Mouse (Mus musculus) forelimb bud, embryonic 11.5 days (tissue): ENCODE data around the gene Sox5.

Experiments
- DNase-seq: peaks from one replicate; pipeline ENCODE4 v3.0.0-alpha.2; 2012; ENCODE audit warnings: low read depth, low spot score

The Sox5 gene

DNA sequence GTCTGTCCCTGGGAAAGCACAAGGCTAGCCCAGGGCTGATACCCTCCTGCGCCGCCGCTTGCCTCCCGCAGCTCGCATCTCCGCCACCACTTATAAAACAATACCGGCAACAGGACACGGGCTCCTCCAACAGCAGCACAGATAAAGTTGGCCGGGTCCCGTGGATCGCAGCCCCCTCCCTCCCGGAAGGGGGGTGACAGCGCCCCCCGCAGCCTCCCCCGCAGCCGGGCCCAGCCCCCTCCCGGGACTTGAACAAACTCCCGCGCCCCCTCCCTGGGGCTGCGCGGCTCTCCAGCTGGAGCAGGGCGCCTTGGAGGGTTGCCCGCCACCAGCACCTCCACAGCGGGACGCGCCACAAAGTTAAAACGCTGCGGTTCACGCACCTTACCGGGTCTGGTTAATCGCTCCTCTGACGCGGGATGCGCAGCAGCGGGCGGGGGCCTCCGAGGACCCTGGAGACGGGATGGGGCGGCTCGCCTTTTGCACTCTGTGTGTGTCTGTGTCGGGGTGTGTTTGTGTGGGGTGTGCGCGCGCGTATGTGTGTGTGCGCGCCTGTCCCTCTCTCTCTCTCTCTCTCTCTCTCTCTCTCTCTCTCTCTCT lies at the start of gene Sox5:
TSS of gene Sox5 (minus strand) at position 547 of the 600 bp plus-strand sequence.
- peak; percentile 27 for DNase-seq

DNA sequence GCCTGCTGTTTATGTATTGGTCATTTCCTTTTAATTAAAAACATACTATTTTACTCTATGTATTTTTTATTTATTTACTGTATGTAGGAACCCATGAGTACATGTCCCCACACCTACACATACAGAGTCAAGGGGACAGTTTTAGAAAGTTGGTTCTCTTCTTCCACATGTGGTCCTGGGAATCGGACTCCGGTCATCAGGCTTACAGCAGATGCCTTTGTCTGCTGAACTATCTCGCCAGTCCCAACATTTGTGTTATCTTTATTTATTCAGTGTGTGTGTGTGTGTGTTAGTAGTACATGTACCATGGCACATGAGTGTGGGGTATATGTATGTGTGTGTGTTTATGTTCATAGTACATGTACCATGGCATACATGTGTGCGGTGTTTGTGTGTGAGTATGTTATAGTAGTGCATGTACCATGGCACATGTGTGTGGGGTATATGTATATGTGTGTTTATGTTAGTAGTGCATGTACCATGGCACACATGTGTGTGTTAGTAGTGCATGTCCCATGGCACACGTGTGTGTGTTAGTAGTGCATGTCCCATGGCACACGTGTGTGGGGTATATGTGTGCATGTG lies 43.3 kb upstream of the Sox5 start:
- DNase-seq = no peak

DNA sequence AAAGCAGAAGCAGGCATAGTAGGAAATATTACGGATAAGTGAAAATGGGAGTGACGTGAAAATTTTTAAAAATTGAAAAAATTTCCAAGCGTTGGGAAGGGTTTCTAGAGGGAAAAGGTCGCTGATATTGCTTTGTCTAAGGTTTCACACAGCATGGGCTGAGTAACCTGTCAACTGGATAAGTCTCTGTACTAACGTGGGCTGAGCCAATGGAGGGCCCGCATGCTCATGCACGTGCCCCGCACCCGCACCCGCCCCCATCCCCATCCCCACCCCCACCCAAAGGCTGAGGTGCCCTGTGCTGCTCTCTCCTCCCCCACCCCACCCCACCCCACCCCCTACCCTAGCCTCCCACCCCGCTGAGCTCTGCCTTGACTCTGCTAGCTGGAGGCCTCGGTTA lies 42.4 kb upstream of the Sox5 start:
- no peak for DNase-seq

DNA sequence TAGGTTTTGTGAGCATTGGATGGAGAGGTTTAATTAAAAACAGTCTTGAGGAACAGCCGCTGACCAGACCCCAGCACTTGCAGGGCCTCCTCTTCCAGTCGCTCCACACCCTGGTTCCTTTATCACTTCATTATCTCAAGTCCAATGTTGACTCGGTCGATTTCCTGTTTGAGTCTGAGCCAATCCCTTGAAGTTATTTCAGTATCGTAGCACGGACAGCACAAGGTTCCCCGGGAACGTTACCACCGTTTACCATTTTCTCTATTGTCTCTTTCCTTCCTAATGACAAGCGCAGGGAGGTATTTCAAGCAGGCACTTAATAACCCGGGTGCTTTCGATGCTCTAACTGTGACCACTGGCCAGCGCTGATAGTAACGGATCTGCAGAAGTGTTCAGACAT lies 40.8 kb upstream of the Sox5 start:
- peak; percentile 13 for DNase-seq

DNA sequence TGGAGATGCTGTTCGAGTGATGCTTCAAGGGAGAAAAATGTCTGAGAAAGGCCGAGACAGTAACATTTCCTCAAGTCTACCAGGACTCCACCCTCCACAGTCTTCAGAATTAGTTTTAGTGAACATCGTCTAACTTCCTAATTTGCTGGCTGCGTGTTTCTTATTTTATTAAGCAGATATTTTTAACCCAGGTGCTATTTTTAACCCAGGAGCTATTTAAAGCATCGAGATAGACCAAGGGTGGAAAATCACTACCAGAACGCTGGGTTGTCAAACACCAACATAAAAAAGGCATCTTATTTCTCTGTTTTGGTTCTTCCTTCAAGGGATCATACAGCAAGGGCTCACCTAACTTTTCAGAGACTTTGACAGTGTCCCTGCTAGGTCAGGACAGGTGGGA lies 39.2 kb upstream of the Sox5 start:
- DNase-seq = no peak

DNA sequence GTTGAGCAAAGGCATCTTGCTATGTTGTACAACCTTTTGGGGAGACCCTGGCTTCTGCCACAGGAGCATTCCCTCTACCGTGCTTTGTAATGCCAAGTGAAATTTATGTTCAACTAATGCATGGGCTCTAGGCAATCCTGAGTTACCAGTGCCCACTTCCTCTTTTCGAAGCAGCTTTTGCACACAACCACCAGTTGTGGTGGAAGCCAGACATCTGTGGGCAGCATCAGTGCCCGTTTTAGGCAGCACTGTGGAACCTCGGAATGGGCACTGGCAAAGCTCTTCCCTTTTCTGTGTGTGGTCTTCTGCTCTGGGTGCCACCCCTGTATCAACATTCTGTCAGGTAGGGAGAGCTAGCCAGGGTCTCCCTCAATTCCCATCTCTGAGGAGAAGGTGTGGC lies 36.2 kb upstream of the Sox5 start:
- no peak for DNase-seq

DNA sequence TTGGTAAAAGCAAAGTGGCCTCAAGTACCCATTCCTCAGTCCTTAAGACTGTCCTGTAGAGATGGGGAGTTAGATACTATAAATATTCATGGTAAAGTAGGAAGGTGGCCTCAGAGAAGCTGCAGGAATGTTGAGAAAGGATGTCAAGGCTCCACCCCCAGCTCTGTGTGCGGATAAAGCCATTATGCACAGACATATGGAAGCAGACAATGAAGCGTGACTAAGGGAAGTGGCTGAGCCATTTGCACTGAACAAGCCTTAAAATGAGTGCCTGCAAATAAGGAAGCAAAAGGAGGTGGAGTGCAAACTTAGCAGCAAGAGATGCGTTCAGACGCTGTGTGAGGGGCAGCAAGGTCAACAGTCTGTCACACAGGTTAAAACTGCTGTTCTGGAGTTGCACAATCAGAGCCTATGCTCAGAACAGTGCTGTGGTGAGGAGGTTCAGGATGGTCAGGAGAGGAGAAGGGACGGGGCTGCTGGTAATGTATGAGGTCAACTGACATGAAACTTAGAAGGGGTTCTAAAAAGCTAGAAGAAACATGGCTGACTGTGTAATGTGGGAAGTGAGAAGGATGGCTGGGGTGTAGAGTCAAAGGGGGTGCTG lies 35.7 kb upstream of the Sox5 start:
- no peak for DNase-seq

DNA sequence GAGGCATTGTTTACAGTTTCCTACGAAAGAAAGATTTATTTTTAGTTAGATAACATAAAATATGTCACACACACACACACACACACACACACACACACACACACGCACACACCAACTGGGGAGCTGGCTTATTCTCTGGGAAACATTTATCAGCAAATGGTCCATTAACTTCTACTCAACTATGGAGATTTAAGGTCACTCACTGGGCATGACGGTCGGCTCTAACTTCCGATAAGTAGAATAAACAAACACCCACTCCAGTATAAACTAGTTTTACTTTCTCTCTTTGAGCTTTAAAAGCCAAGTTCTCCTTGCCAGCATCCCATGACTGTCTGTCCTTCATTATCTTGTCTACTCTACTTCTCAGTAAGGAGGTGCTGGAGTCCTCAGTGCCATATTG lies 33.8 kb upstream of the Sox5 start:
- no peak for DNase-seq

DNA sequence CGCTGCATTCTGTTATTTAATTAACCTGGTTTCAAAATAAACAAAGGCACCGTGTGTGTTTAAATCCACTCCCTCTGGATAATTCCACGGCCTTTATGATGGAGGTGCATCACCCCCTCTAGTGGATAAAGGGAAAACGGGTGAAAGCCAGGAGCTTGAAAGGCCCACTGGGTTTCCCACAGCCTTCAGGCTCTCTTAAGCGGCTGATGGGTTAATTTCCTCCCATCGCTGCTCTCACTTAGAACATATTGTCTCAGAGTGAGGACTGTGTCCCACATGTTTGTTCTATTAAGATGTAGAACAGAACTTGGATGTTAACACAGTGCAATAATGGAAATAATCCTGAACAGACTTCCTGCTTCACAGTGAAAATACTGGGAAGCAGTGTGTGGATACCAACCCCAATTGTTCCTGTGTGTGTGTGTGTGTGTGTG lies 33.2 kb upstream of the Sox5 start:
- DNase-seq = peak; percentile 63

DNA sequence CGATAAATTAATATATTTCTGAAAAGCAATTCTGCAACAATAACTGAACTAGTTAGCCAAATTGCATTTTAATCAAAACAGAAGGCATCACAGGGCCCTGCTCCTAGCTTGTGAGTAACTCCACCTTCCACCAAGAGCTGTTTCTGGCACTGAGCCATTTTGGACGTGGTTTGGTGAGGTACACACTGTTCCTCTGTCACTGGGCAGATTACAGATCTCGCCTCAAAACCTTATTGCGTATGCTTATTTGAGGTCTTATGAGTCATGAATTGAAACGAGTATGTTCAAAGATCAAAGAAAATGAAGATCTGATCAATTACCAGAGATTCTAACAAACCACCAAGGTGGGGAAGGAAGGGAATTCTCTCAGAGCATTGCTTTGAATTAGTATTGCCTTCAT lies 22.5 kb upstream of the Sox5 start:
- no peak for DNase-seq

DNA sequence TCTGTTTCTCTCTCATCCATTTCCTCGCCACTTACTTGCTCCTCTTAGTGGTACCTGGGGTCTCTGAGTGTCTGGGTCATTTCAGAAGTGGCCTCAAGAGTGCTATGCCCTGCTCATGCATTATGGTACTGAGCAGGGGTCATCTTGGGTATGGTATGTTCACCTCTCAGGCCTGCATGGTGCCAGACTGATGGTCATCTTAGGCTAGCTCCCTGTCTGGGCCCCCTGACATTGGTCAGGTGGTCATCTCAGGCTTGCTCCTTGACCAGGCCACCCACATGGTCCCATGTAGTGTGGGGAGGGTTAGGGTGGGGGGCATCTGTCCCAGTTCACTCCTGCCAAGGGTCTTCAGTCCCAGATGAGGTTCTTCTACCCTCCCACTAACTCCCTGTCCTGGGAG lies 21.3 kb upstream of the Sox5 start:
- no peak for DNase-seq

DNA sequence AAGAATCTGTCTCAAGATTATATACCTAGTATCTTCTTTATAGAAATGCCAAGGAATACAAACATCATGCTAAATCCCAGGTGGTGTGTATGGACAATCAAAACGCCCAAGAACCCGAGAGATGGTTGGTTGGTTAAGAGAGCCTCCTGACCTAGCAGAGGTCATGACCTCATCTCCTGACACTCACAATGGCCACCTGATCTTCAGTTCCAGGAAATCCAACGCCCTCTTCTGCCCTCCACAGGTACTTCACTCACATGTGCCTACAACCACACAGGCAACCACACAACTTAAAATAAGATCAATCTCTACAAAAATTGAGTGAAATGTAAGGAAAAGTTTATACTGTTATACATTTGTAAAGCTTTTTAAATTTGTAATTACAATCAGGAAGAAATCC lies 12.6 kb upstream of the Sox5 start:
- no peak for DNase-seq

DNA sequence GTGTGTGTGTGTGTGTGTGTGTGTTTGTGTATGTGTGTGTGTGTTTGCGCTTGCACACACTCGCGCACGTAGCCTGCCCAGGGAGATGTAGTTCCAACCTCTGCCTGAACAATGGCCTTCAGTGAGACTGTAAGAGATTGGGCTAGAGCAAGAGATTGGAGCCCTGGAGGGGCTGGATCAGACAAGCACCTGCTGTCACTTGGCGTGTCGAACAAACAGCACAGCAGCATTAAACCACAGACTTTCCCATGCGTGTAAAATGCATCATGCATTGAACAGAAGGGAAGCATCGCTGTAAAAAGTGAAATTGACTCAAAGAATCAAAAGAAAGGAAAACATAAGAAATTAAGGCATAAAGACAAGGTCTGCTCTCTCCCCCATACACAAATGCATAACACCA lies 11.1 kb upstream of the Sox5 start:
- no peak for DNase-seq

DNA sequence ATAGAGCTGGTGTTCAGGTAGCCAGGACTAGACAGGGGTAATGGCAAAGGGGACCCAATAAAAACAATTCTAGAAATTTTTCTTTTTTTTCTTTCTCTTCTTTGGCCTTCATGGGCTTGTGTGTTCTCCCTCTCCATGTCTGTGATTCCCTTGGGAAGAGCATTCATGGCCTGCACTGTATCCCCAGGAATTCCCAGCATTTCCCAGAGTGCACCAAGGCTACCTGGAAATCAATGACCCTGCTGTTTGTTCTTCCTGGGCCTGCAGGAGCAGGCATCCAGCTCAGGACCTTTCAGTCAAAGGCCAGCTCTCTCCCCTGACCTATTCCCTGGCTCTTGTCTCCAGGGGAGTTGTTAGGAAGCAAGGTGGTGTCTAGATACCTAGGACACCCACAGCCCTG lies 1.5 kb upstream of the Sox5 start:
- DNase-seq = no peak

DNA sequence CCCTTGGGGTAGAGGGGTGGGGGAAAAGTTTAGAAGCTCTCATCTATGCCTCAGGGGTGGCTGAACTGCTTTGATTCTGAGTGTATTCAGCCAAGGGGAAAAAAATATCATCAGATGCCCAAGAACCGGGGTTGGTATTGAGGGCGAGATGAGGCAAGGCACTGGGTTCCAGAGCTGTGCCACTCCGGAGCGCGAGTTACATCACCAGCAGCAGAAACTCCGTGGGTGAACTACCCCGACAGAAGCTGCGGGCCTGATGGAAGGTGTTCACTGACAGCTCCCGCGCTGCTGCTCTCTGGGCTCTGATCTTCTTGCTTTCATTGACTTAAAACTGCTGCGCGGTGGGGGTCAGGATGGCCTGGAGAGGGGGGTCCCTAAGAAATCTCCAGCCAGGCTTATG lies 1.1 kb upstream of the Sox5 start:
- no peak for DNase-seq

DNA sequence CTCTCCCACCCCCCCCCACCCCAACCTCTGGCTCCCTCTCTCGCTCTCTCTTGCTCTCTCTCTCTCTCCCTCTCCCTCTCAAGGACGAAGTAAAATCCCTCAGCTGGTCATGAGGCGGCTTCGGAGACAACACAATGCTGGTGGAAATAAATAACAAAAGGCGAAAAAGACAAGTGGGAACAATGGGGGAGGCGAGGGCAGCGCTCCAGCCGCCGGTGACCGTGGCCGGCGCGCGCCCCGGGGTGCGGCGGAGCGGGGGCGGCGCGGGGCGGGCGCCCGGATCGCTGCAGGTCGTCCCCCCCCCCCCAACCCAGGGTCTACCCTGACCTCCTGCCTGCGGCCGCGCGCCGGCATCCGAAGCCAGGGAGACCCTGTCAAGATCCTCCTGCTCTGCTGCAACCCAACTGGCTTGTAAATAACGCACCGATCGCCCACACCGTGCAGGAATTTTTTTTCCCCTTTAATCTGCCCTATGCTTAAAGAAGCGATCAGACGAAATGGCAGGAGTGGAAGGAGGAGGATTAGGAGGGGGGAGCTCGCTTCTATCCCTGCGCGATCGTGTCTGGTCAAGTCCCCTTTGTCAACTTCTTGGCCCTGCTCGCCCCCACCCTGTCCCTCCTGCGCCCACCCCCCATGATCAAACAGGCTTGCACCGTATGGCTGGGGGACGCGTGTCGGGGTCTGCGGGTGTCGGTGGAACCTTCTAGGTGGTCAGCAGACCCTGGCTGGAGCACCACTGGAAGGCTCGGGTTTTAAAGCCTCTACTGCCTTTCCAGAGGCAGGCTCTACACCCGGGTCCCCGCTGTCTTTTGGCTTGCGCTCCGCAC lies 467 bp upstream of the Sox5 start:
- DNase-seq = peak; percentile 29

DNA sequence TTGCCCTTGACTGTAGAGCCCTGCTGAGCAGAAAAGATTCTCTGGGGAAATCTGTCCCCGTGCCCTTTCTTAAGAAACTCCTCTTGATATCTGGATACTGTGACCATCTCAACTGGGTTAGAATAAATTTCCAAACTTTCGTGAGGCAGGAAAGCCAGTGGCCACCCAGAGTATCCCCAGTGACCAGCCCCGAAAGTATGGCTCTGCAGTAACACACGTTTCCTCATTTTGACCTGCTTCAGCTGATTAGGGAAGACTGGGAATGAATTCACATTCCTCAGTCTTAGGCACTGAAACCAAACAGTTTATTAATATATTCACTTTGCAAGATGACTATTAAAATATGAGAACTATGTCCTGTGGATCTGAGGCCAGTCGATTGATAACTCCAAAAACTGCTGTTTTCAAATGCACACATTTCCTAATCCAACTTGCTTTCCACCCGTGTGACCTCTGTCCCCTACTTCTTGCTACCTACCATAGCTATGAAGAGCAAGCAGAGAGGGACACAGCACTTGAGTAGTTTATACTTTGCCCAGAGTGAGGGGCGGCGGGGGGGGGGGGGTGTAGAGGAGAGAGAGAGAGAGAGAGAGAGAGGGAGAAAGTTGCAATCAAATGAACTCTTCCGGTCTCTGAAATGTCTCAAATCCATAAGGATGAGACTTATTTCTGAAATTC lies 1.0 kb downstream of the Sox5 start:
- no peak for DNase-seq

DNA sequence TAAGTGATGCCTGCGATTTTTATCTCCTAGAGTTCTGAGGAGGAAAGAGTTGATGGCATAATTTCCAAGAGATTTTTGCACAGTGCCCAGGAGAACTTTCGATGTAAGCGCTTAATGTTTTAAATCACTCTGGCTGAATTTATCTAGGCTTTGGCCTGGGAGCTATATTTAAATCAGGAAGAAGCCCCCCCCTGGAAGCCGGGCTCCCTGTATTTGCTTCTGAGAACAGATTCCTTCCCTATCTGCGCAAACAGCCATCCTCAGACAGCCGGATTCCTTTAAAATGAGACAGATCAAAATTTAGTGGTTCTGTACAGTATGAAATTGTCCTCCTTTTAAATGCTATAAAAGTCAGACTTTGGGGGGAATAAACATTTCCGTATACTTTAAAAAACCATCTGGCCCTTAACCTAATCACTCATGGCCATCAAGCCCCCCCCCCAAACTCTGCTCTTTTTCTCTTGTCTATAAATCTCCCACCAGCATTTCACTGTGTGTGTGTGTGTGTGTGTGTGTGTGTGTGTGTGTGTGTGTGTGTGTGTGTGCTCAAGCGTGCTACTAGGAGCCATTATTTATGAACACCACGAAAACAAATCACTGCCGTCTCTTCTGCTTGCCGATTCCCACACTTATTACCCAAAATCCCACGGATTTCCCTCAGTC lies 1.7 kb downstream of the Sox5 start:
- DNase-seq = no peak

DNA sequence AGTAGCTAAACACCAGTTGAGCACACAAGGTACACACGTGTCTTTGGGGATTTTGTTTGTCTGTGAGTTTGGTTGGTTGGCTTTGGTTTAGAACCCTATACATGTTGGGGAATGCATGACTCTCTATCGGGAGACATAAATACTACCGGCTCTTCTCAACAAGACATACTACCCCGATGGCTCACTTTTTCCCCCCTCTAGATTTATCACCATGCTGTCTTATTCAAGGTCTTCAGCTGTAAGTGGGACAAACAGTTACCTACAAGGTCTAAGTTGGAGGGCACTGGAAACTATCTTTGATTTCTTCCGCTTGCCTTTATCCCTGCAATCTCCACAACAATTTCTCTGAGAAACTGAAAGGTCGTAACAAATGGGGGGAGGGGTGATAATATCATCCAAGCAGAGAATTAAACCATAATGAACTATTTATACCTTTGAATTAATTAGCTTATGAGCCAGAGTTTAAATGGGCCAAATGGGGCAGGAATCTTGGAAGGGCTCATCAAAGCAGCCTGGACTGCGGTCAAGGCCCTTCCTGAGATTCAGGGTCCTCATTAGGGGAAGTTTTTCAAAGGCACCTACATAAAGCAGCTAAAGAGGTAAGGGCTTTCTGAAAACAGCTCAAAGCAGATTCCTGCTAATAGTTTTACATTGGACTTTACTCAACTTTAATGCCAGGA lies 4.3 kb downstream of the Sox5 start:
- no peak for DNase-seq

DNA sequence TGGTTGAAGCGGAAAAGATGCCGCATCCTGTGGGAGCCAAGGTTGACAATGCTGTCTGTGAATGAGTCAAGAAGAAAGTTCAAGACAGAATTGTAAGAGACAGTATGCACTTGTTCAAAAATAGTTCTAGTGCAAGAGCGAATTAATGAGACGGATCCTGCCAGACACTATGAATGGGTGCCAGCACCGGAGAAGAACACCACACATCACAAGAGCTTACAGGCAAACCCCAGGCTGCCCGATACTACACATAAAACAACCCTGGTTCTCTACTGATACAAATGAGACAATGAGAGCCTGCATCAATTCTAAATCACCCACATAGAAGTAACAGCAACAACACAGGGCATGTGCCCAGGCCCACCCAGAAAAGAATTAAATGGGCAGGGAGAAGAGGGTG lies 8.0 kb downstream of the Sox5 start:
- no peak for DNase-seq

DNA sequence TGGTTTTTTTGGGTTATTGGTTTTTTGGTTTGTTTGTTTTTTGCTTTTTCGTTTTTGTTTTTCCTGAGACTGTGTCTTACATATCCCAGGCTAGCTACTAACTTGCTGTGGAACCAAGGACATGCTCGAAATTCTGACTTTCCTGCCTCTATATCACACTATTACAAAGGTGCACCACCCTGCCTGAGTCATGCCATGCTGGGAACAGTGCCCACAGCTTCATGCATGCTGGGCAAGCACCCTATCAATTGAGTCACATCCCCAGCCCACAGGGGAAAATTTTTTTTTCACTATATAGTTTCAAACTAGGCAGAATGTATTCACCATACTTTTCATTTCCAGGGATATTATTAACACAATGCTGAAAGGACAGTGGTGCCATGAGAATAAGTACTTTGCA lies 8.8 kb downstream of the Sox5 start:
- DNase-seq = no peak
